Mouse (Mus musculus) layer of hippocampus, adult 9-10 months (tissue): Measurements from ENCODE around the gene Olfml2b.

Experiments used
- DNase-seq: peaks from one replicate; pipeline ENCODE4 v3.0.0; 2022; ENCODE audit warnings: low spot score

The Olfml2b gene

DNA sequence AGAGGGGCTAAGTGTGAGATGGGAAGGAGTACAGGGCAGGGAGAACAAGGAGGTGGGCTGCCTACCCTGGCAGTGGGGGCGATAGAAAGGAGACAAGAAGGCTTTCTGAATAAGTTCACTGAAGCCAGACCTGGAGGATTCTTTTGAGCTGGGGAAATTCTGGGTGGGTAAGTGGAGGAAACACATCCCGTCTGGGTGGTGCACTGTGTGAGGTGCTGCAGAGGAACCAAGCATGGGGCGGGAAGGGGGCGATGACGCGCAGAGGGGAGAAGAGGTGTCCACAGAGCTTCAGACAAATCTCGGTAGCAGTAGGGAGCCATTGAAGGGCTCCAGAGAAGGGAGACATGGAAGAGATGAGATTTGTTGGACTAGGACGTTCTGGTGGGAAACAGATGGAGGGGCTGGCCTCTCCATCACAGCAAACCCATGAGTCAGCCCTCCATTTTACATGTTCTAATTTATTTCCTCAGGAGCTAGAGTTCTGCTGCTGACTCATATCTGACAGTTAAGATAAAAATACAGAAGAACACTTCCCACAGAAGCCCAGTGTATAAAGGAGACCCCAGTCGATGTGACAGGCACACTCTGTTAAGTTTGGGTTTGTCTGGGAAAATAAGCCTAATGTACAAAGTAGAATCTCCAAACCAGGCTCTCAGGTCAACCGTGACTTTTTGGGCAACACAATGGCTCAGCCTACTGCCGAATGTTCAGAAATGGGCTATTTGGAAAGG, 87.7 kb downstream of the Olfml2b start:
- DNase-seq = no peak
